Mouse (Mus musculus) left cerebral cortex, postnatal 25 days (tissue): ENCODE results near the gene Gm21117. TPM values are rescaled to one million over a fixed set of nuclear protein-coding genes. Genes with fewer than 3 reads are reported as not detected.
"Not testable (repeated sequence)": the region's sequence is repeated elsewhere in the genome, so short reads cannot be mapped to it uniquely, and the experiment has no call there.

ENCODE experiments used
- DNase-seq, 2 experiments: peaks; one replicate each; pipeline ENCODE4 v3.0.0; 2022; ENCODE audit warnings: low spot score in 2 of 2, mixed read lengths in 1 of 2
- intact Hi-C: fragments of 180-260 bp; cut with DNase I; formaldehyde crosslinking; loops from one replicate; pipeline ENCODE4 v1.15.1; 2025
- total RNA-seq, 2 experiments: library from RNA; stranded (reverse); gene quantifications; 2 replicates each; pipeline ENCODE4 v1.2.3; 2021

Gene Gm21117
- total RNA-seq, result not detected

GRCm38 (mm10) chrY:51124920-51125319 lies at the start of gene Gm21117:
TSS of gene Gm21117 (plus strand) at chrY:51125220.
- DNase-seq, intact Hi-C loops: not testable (repeated sequence)
